Comparison of ENCODE assay signal across 29 mouse cellular contexts in genomic region chr5:21052521-21052920, GRCm38 (mm10). TPM values are rescaled to one million over a fixed set of nuclear protein-coding genes. Genes with fewer than 3 reads are reported as not detected.
DNase-seq lines count a peak whose midpoint lies in the region; ATAC-seq and TF ChIP-seq lines count a peak whose summit lies in the region.
"Had no signal": no experiment of that assay in that cellular context is flagged by ENCODE, and none has a peak within 500 bp of the region (broad histone marks: within the 10 kb centered on the region; RNA-seq: fewer than 3 reads in every experiment).

No protein-coding gene starts in this region.

- ATAC-seq in forebrain, postnatal 0 days: no peak
- no peak for ATAC-seq in forebrain, embryonic 16.5 days
- ATAC-seq in hindbrain, embryonic 14.5 days (ENCODE audit: low FRiP score): no peak
- ATAC-seq in hindbrain, embryonic 11.5 days (ENCODE audit: low FRiP score): no peak
- ATAC-seq in midbrain, embryonic 16.5 days: no peak
- no peak for ATAC-seq in midbrain, embryonic 11.5 days (ENCODE audit: low FRiP score)
- ATAC-seq: activated CD4-positive, CD25-positive, alpha-beta regulatory T cell, adult 4 months; intestine, embryonic 15.5 days had no signal

- H3K4me1 ChIP-seq in forebrain, postnatal 0 days (ENCODE audit: insufficient read depth): peaks cover 13% of the 10 kb centered on the region
- H3K4me1 ChIP-seq in forebrain, embryonic 16.5 days (replicated peaks; ENCODE audit: control insufficient read depth, insufficient read depth, low read length): peaks cover 12% of the 10 kb centered on the region
- H3K4me1 ChIP-seq in hindbrain, embryonic 14.5 days (replicated peaks; ENCODE audit: control insufficient read depth, insufficient read depth, low read length): peaks cover 21% of the 10 kb centered on the region
- H3K4me1 ChIP-seq in hindbrain, embryonic 11.5 days (replicated peaks; ENCODE audit: control insufficient read depth, insufficient read depth, low read length): no peaks in the 10 kb centered on the region; the same call in 1 of the 2 replicates
- peaks cover 28% of the 10 kb centered on the region for H3K4me1 ChIP-seq in midbrain, embryonic 16.5 days (ENCODE audit: control insufficient read depth, insufficient read depth, low read length)
- peaks cover 4% of the 10 kb centered on the region for H3K4me1 ChIP-seq in midbrain, embryonic 11.5 days (ENCODE audit: control insufficient read depth, insufficient read depth, low read length)

- H3K36me3 ChIP-seq in forebrain, postnatal 0 days (ENCODE audit: insufficient read depth): no peaks in the 10 kb centered on the region
- no peaks in the 10 kb centered on the region for H3K36me3 ChIP-seq in forebrain, embryonic 16.5 days (ENCODE audit: control insufficient read depth, insufficient read depth)
- no peaks in the 10 kb centered on the region for H3K36me3 ChIP-seq in hindbrain, embryonic 14.5 days (replicated peaks; ENCODE audit: control insufficient read depth, insufficient read depth)
- no peaks in the 10 kb centered on the region for H3K36me3 ChIP-seq in hindbrain, embryonic 11.5 days (ENCODE audit: control insufficient read depth, insufficient read depth, low read length)
- no peaks in the 10 kb centered on the region for H3K36me3 ChIP-seq in midbrain, embryonic 16.5 days (ENCODE audit: control insufficient read depth, insufficient read depth, low read length)
- H3K36me3 ChIP-seq in midbrain, embryonic 11.5 days (ENCODE audit: control insufficient read depth, insufficient read depth, low read length): no peaks in the 10 kb centered on the region
- H3K36me3 ChIP-seq: heart, embryonic 12.5 days; intestine, embryonic 15.5 days; limb, embryonic 13.5 days; liver, embryonic 15.5 days; lung, embryonic 15.5 days; neural tube, embryonic 12.5 days had no signal

- no peaks in the 10 kb centered on the region for H3K9me3 ChIP-seq in forebrain, postnatal 0 days (ENCODE audit: low read length)
- H3K9me3 ChIP-seq in forebrain, embryonic 16.5 days (ENCODE audit: control insufficient read depth, low read length): no peaks in the 10 kb centered on the region
- no peaks in the 10 kb centered on the region for H3K9me3 ChIP-seq in hindbrain, embryonic 14.5 days (ENCODE audit: control insufficient read depth, low read length)
- no peaks in the 10 kb centered on the region for H3K9me3 ChIP-seq in hindbrain, embryonic 11.5 days (ENCODE audit: control insufficient read depth, low read length)
- H3K9me3 ChIP-seq in midbrain, embryonic 16.5 days (replicated peaks; ENCODE audit: control insufficient read depth, low read length, poor library complexity, severe bottlenecking): no peaks in the 10 kb centered on the region
- no peaks in the 10 kb centered on the region for H3K9me3 ChIP-seq in midbrain, embryonic 11.5 days (ENCODE audit: control insufficient read depth, low read length)
- H3K9me3 ChIP-seq: heart, embryonic 12.5 days; intestine, embryonic 15.5 days; limb, embryonic 13.5 days; liver, embryonic 15.5 days; lung, embryonic 15.5 days; neural tube, embryonic 12.5 days had no signal

- no peak overlapping the region for H3K9ac ChIP-seq in forebrain, postnatal 0 days
- no peak overlapping the region for H3K9ac ChIP-seq in forebrain, embryonic 16.5 days (replicated peaks; ENCODE audit: low read depth, low read length)
- H3K9ac ChIP-seq in hindbrain, embryonic 14.5 days: no peak overlapping the region
- no peak overlapping the region for H3K9ac ChIP-seq in hindbrain, embryonic 11.5 days (ENCODE audit: low read depth, low read length)
- H3K9ac ChIP-seq in midbrain, embryonic 16.5 days (ENCODE audit: low read depth, low read length): no peak overlapping the region
- H3K9ac ChIP-seq in midbrain, embryonic 11.5 days (ENCODE audit: low read length): no peak overlapping the region
- H3K9ac ChIP-seq: heart, embryonic 12.5 days; intestine, embryonic 15.5 days; limb, embryonic 13.5 days; lung, embryonic 15.5 days; neural tube, embryonic 12.5 days had no signal

- TF ChIP-seq CTCF in forebrain, postnatal 0 days (IDR thresholded peaks at IDR 0.05; ENCODE audit: low read depth): no peak

- WGBS in forebrain, postnatal 0 days: 98% methylated on average over 1 of the region's 1 CpGs
- 97% methylated on average over 1 of the region's 1 CpGs for WGBS in forebrain, embryonic 16.5 days
- 95% methylated on average over 1 of the region's 1 CpGs for WGBS in hindbrain, embryonic 14.5 days
- 100% methylated on average over 1 of the region's 1 CpGs for WGBS in hindbrain, embryonic 11.5 days
- WGBS in midbrain, embryonic 16.5 days: 87% methylated on average over 1 of the region's 1 CpGs
- WGBS in midbrain, embryonic 11.5 days: 97% methylated on average over 1 of the region's 1 CpGs

- no peak overlapping the region for H3K4me3 ChIP-seq in forebrain, postnatal 0 days (ENCODE audit: low read depth, low read length)
- no peak overlapping the region for H3K4me3 ChIP-seq in forebrain, embryonic 16.5 days (replicated peaks; ENCODE audit: low read length)
- no peak overlapping the region for H3K4me3 ChIP-seq in hindbrain, embryonic 14.5 days (replicated peaks; ENCODE audit: low read length)
- no peak overlapping the region for H3K4me3 ChIP-seq in hindbrain, embryonic 11.5 days (ENCODE audit: low read depth, low read length)
- H3K4me3 ChIP-seq in midbrain, embryonic 16.5 days (ENCODE audit: low read depth, low read length): no peak overlapping the region
- H3K4me3 ChIP-seq in midbrain, embryonic 11.5 days (ENCODE audit: low read depth, low read length): no peak overlapping the region
- H3K4me3 ChIP-seq: erythroblast, embryonic 14.5 days; heart, embryonic 12.5 days; intestine, embryonic 15.5 days; limb, embryonic 13.5 days; lung, embryonic 15.5 days; neural tube, embryonic 12.5 days had no signal

- H3K27me3 ChIP-seq in forebrain, postnatal 0 days (ENCODE audit: insufficient read depth, low read length): no peaks in the 10 kb centered on the region
- no peaks in the 10 kb centered on the region for H3K27me3 ChIP-seq in forebrain, embryonic 16.5 days (replicated peaks; ENCODE audit: control insufficient read depth, insufficient read depth, low read length)
- no peaks in the 10 kb centered on the region for H3K27me3 ChIP-seq in hindbrain, embryonic 14.5 days (ENCODE audit: control insufficient read depth, insufficient read depth, low read length)
- H3K27me3 ChIP-seq in hindbrain, embryonic 11.5 days (ENCODE audit: control insufficient read depth, insufficient read depth, low read length): no peaks in the 10 kb centered on the region
- H3K27me3 ChIP-seq in midbrain, embryonic 16.5 days (ENCODE audit: control insufficient read depth, insufficient read depth, low read depth, low read length): no peaks in the 10 kb centered on the region
- H3K27me3 ChIP-seq in midbrain, embryonic 11.5 days (ENCODE audit: control insufficient read depth, insufficient read depth, low read length): no peaks in the 10 kb centered on the region
- H3K27me3 ChIP-seq: CH12.LX; heart, embryonic 12.5 days; intestine, embryonic 15.5 days; limb, embryonic 13.5 days; liver, embryonic 15.5 days; lung, embryonic 15.5 days; neural tube, embryonic 12.5 days had no signal

- peak overlapping the region; percentile 23 for H3K4me2 ChIP-seq in forebrain, postnatal 0 days (ENCODE audit: low read depth)
- H3K4me2 ChIP-seq in forebrain, embryonic 16.5 days (ENCODE audit: low read length): no peak overlapping the region
- peak overlapping the region; percentile 33 for H3K4me2 ChIP-seq in hindbrain, embryonic 14.5 days (replicated peaks)
- H3K4me2 ChIP-seq in hindbrain, embryonic 11.5 days (replicated peaks; ENCODE audit: low read depth, low read length): no peak overlapping the region
- peak overlapping the region; percentile 34; the same call in 1 of the 2 replicates for H3K4me2 ChIP-seq in midbrain, embryonic 16.5 days (ENCODE audit: low read length)
- H3K4me2 ChIP-seq in midbrain, embryonic 11.5 days: no peak overlapping the region
- H3K4me2 ChIP-seq: intestine, embryonic 15.5 days; limb, embryonic 13.5 days had no signal

- no peak for DNase-seq in forebrain, postnatal 0 days
- DNase-seq in hindbrain, embryonic 14.5 days (ENCODE audit: low spot score): no peak
- DNase-seq in hindbrain, embryonic 11.5 days (ENCODE audit: low spot score): no peak
- DNase-seq in midbrain, embryonic 11.5 days (ENCODE audit: low spot score, missing footprints): no peak
- no peak for DNase-seq in lung, postnatal 25 days (ENCODE audit: low spot score)
- DNase-seq in kidney, postnatal 25 days: no peak
- DNase-seq: adrenal gland, adult 2 months; cerebellum, adult 2 months; cerebellum, postnatal 14 days; gastrocnemius, postnatal 10 days; heart, postnatal 10 days; kidney, adult 2 months; kidney, postnatal 4 days; lung, postnatal 36 days; right cerebral cortex, postnatal 4 days; thymus, adult 18-20 months; thymus, postnatal 25 days had no signal

- no peak overlapping the region for H3K27ac ChIP-seq in forebrain, postnatal 0 days (ENCODE audit: low read depth, low read length)
- H3K27ac ChIP-seq in forebrain, embryonic 16.5 days (ENCODE audit: low read length): no peak overlapping the region
- no peak overlapping the region for H3K27ac ChIP-seq in hindbrain, embryonic 14.5 days
- H3K27ac ChIP-seq in hindbrain, embryonic 11.5 days (ENCODE audit: low read depth, low read length): no peak overlapping the region
- H3K27ac ChIP-seq in midbrain, embryonic 16.5 days (ENCODE audit: low read length): no peak overlapping the region
- H3K27ac ChIP-seq in midbrain, embryonic 11.5 days (ENCODE audit: low read depth, low read length): no peak overlapping the region
- H3K27ac ChIP-seq: intestine, embryonic 15.5 days; limb, embryonic 13.5 days; lung, embryonic 15.5 days; neural tube, embryonic 12.5 days; stomach, postnatal 0 days had no signal

RNA-seq across cellular contexts. Expression of gene Ptpn12, which starts 3.2 kb away (rescaled TPM):
- total RNA-seq in forebrain, postnatal 0 days (2014; rRNA removed): 27.7 and 31.8 TPM in 2 replicates
- polyA plus RNA-seq in forebrain, postnatal 0 days (2015; fragmentation: Nextera tagmentation; extraction: Ambion mirVana): 10.9 and 12.1 TPM in 2 replicates
- 33.9 and 34.4 TPM in 2 replicates for polyA plus RNA-seq in forebrain, embryonic 16.5 days (2015; fragmentation: Nextera tagmentation; extraction: Ambion mirVana)
- polyA plus RNA-seq in hindbrain, embryonic 14.5 days (2014; fragmentation: Nextera tagmentation; extraction: Ambion mirVana): 28.4 and 28.9 TPM in 2 replicates
- polyA plus RNA-seq in hindbrain, embryonic 11.5 days (2014; fragmentation: Nextera tagmentation; extraction: Ambion mirVana): 32.3 and 40.1 TPM in 2 replicates
- polyA plus RNA-seq in midbrain, embryonic 16.5 days (2015; fragmentation: Nextera tagmentation; extraction: Ambion mirVana): 22.5 and 23.5 TPM in 2 replicates
- 28.0 and 29.6 TPM in 2 replicates for polyA plus RNA-seq in midbrain, embryonic 11.5 days (2014; fragmentation: Nextera tagmentation; extraction: Ambion mirVana)

Comparison
In these comparisons a context has a peak if more than half of its experiments do, and no peak if none do; other contexts are left out.
1. H3K4me2 ChIP-seq: peak in forebrain, postnatal 0 days (single experiment), hindbrain, embryonic 14.5 days (single experiment) and midbrain, embryonic 16.5 days (single experiment); none in forebrain, embryonic 16.5 days (single experiment), hindbrain, embryonic 11.5 days (single experiment) and midbrain, embryonic 11.5 days (single experiment).